ENCODE assay signal across 16 mouse cellular contexts in the genomic region with DNA sequence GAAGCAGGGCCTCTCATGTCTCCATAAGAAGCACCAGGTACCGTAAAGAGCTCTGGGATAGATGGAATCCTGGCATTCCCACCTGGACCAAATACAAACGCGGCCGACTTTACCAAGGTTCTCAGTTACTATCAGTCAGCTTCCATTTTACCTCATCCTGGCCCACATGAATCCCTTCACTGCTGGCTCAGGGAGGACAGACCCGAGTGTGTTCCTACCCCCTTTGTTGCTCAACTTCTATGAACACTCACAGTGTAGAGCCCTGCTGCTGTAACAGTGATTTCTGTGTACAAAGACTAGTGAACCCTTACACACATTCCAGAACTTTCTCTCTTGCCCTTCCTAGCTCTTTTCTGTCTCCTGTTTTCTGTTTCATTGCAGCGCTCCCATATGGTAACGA.
"Had no signal": no experiment of that assay in that cellular context is flagged by ENCODE, and none has a peak within 500 bp of the region (broad histone marks: within the 10 kb centered on the region; RNA-seq: fewer than 3 reads in every experiment).

No protein-coding gene starts in this region.

- H3K4me2 ChIP-seq: neural tube, embryonic 13.5 days; neural tube, embryonic 15.5 days; stomach, embryonic 15.5 days had no signal

- H3K9me3 ChIP-seq: neural tube, embryonic 13.5 days; neural tube, embryonic 15.5 days; stomach, embryonic 15.5 days had no signal

- DNase-seq: retina, postnatal 1 day; right cerebral cortex, adult 18-20 months; right cerebral cortex, postnatal 14 days; right cerebral cortex, postnatal 25 days; right cerebral cortex, postnatal 4 days; spleen, adult 18-20 months; thymus, adult 18-20 months; thymus, adult 2 months; thymus, postnatal 14 days; thymus, postnatal 25 days; thymus, postnatal 36 days; thymus, postnatal 4 days had no signal

- H3K4me1 ChIP-seq: stomach, embryonic 15.5 days had no signal

- H3K27ac ChIP-seq: neural tube, embryonic 13.5 days; neural tube, embryonic 15.5 days; stomach, embryonic 15.5 days; stomach, postnatal 0 days had no signal

- H3K4me3 ChIP-seq: neural tube, embryonic 13.5 days; neural tube, embryonic 15.5 days; stomach, embryonic 15.5 days had no signal

- H3K36me3 ChIP-seq: neural tube, embryonic 13.5 days; neural tube, embryonic 15.5 days; stomach, embryonic 15.5 days had no signal

- H3K9ac ChIP-seq: neural tube, embryonic 13.5 days; neural tube, embryonic 15.5 days; stomach, embryonic 15.5 days had no signal

- H3K27me3 ChIP-seq: neural tube, embryonic 13.5 days; neural tube, embryonic 15.5 days; stomach, embryonic 15.5 days had no signal
